Mouse (Mus musculus) embryo, embryonic 9.5 days (tissue): ENCODE results near the gene Plod1.

Experiments used
- DNase-seq: peaks from one replicate; pipeline ENCODE4 v3.0.0-alpha.2; 2017; ENCODE audit errors: extremely low spot score

The Plod1 gene

GRCm38 (mm10) chr4:147938148-147939096 is 1.9 kb upstream of the Plod1 start:
- no peak for DNase-seq

DNA sequence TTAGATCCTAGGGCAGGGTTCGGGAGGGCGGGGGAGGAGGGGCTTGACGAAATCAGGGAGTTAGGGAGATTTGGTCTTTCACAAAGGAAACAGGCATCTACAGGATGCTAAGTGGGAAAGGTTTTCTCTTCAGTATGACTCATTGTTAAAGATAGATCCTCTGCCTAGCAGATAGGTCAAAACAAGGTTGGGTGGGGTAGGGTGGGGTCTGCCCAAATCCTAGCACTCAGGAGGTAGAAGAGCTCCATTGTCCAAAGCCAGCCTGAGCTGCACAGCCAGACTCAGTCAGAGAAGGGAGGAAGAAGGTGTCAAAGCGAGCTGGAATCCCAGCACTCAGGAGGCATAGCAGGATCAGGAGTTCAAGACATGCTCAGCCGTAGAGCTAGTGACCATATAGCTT is 919 bp upstream of the Plod1 start:
- DNase-seq: no peak

GRCm38 (mm10) chr4:147937021-147937420 is 454 bp upstream of the Plod1 start:
- DNase-seq: no peak

DNA sequence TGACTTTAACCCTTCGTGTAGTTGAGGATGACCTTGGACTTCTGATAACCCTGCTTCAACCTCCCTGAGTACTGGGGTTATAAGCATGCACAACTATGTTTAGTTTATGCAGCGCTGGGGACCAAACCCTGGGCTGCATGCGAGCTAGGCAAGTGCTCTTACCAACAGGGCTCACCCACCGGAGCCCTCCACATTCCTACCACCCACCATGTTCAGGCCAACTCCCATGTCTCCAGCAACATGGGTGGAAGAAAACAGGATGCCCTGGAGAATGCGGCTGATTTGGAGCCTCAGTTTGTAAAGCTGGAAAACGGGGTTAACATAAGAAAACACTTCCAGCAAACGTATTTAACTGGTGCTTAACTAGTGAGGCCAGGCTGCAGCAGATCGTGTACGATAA is 663 bp downstream of the Plod1 start:
- DNase-seq: no peak

- DNase-seq: no peak
Measured at GRCm38 (mm10) chr4:147934611-147935010, 2.0 kb downstream of the Plod1 start.

DNA sequence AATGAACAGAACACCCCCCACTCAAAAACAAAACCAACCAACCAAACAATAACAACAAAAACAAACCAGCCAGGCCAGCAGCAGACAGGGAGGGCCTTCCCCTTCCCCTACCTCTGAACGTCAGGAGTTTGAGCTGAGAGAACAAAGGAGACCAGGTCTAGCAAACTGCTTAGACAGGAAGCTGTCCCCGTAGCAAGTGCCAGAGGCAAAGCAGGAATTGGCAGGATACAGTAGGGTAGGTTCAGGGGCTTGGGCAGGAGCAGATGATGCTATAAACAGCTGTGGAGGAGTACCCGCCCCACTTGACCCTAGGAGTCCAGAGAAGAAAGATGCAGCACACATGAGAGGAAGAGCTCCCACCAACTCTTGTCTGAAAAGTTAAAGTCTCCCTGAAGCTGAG is 2.4 kb downstream of the Plod1 start:
- DNase-seq: no peak

DNA sequence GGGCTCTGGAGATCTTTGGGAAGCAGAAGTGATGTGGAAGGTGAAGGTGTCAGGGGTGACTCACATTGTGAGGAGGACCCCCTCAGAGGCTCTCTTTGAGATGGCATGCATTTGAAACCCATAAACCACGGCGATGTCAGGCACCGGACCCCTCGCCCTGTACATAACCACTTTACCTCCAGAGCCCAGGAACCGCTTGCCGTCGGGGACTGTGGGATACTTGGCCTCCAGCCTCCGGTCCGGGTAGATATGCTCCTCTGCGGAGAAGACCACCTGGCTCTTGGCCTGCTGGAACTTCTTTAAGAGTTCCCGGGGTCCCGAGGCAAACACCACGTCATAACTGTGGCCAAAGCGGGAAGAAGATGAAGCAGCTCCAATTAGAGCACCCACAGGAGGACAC is 5.6 kb downstream of the Plod1 start:
- no peak for DNase-seq

DNA sequence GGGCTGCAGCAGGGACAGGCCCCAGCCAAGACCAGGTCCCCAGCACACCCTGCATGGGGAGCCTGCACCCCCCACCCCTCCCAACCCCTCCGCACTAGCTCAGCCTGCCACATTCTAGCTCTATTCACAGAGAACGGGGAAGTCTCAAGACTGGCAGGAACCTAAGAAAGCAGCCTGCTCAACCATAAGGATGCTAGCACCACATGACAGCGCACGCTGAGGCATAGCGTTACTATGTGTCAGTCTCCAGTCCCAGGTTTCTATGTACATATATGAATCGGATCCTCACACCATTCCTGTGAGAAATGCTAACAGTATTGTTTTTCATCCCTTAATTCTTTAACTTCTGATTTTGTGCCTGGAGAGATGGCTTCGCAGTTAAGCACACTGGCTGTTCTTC is 8.0 kb downstream of the Plod1 start:
- DNase-seq: no peak

DNA sequence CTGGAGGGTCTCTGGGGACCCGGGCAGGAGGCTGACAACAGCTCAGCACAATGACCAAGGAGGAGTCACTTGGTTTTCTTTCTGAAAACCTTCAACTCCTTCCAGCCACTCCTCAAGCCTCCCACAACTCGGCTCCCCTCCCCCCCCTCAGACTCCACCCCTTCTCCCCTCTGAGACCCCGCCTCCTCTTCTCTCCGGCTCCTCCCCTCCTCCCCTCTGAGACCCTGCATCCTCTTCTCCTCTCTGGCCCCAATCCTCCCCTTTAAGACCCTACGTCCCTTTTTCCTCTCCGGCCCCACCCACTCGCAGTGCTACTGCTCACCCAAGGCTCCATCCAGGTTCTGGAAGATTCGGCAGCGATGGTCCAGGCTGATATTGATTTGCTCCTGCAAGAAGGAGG is 8.4 kb downstream of the Plod1 start:
- DNase-seq: peak; percentile 68

- DNase-seq: peak; percentile 52
Measured at GRCm38 (mm10) chr4:147927705-147928104, 8.9 kb downstream of the Plod1 start.

DNA sequence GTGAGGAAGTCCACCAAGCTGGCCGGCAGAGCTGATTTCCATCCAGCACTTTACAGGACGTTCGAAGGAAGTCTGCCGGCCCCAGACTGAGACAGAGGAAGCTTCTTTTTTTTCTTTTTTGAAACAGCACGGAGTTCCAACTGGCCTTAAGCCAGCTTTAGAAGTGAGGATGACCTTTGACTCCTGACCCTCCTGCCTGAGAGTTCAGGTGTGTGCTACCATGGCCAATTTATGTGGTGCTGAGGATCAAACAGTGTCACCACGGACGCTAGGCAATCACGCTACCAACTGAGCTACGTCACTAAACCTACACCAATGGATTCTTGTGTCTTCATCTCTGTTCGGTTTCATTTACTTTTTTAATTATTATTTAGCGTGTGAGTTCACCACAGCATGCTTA is 14.2 kb downstream of the Plod1 start:
- no peak for DNase-seq

DNA sequence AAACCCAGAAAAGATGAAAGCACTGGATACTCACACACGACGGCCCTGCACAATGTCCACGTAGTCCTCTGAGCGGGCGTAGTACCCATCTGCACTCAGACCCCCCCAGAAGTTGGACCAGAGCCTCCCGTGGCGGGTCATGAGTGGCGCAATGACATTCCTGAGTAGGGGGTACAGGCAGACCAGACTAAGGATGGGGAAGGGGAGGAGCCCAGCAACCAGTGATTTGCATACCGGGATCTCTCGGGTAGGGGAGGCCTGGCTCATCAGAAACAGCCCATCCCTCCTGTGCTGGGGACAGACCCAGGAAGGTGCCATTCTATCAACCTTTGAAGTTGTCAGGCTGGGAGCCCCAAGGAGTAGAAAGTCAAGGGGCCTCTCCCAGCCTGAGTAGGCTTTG is 15.6 kb downstream of the Plod1 start:
- DNase-seq: no peak

GRCm38 (mm10) chr4:147918459-147919121 is 18.0 kb downstream of the Plod1 start:
- DNase-seq: peak; percentile 38

DNA sequence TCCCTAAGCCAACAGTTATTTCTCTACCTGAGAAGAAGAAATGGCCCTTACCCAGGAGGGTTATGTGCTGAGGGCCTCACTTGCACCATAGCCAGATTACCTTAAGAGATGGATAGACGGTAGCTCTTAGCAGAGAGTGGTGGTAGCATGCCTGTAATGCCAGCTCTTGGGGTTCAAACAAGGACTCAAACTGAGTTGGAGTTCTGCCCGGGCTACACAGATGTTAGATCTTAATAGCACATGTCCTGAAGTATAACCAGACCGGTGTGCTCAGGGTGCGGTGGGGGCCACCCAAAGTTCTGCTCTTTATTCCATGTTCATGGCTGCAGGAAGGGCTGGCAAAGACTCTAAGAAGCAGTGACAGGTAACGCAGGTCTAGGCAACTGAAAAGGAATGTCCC is 27.1 kb downstream of the Plod1 start:
- DNase-seq: no peak

GRCm38 (mm10) chr4:147906230-147906629 is 30.3 kb downstream of the Plod1 start:
- no peak for DNase-seq

DNA sequence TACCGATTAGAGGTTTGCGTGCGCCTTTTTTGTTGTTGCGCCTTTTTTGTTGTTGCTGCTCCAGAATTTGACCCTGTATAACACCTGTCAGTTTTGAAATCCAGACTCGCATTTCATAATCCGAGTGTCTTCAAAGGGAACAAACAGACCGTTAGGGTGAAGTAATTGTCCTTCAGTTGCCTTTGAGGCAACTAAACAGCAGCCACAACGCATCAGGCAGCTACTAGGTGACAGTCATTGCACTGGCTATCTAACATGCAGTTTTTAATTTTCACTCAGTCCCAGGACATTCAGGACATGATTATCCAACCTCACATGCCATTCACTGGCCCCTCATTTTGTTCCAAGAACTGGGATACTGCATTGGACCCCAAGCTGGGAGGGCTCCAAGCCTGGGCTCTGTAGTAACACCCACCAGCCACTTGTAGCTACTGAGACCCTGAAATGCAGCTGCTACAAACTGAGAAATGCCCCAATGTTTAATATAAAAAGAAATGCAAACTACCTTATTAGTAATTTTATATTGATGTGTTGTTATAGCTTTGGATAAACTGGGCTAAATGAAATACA is 31.4 kb downstream of the Plod1 start:
- DNase-seq: no peak

- DNase-seq: peak; percentile 91
Measured at GRCm38 (mm10) chr4:147904313-147905089, 32.1 kb downstream of the Plod1 start, which contains the start of gene Mfn2. Mfn2 (minus strand) TSS chr4:147904704.

- no peak for DNase-seq
Measured at GRCm38 (mm10) chr4:147903601-147904000, 33.0 kb downstream of the Plod1 start.

DNA sequence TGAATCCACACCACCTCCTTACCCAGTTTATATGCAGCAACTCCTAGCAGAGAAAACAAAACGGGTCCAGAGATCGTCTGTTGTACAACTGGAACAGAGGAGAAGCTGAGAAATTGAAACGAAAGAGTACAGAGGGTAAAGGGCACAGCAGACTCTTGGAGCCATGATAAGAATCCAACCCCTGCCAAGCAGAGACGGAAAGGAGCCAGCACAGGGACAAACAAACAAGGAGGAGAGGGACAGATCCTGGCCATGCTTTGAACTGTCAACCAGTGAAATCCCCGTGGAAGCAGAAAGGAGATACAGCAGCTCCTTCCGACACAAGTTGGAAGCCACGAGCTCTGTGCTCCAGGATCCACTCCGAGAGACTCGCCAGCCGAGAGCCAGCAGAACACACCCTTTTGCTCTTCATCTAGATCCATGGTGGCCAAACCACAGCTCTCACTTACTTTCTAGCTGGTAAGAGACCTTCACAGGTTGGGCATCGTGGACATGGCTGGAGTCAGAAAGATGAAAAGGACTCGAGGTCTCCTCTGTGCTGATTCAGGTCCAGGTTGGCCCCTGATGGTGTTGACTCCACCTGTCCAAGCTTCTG is 33.6 kb downstream of the Plod1 start:
- DNase-seq: no peak

- no peak for DNase-seq
Measured at GRCm38 (mm10) chr4:147900452-147900851, 36.1 kb downstream of the Plod1 start.

GRCm38 (mm10) chr4:147897348-147897747 is 39.2 kb downstream of the Plod1 start:
- DNase-seq: no peak

DNA sequence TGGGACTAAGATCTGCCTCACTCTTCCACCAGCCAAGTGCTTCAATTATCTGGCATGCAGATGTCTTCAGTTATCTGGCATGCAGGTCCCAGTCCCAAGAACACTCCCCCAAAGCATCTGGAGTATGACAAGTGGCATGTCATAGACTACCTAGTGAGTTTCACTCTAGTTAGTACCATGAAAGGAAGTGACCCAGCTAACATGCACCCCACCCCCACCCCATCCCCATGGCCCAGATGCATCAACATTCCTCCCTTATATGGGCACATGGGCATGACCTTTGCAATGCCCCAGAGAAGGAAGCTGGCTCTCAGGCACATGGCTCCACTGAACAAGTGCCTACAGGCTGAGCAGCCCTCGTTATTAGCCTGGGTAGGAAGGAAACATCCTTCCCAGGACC is 40.2 kb downstream of the Plod1 start:
- no peak for DNase-seq
